Mouse (Mus musculus): ENCODE results near the gene Cox11. TPM values are rescaled to one million over a fixed set of nuclear protein-coding genes. Genes with fewer than 3 reads are reported as not detected.

Cox11 gene
- total RNA-seq, 1 experiment from 2014 or later = 18.4 TPM

DNA sequence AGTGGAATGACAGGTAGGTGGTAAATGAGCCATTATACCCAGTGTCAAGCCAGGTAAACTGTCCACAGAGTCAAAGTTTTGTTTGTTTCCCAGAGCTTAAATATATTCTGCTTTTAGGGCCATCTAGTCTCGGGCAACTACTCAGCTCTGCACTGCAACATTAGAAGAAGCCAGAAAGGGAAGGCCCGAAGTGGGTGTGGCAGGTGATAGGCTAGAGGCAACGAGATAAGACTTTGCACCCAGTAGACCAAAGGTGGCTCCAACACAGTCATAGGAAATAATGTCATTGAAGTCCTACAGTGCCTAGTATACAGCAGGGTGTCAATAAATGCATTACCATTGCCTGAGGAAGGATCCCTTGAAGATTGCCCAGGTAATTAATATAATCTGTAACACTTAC lies 25.1 kb downstream of the Cox11 start:
- ATAC-seq (ENCODE audit: extremely low read depth, insufficient number of reproducible peaks, low FRiP score, poor library complexity, severe bottlenecking) = no peak

DNA sequence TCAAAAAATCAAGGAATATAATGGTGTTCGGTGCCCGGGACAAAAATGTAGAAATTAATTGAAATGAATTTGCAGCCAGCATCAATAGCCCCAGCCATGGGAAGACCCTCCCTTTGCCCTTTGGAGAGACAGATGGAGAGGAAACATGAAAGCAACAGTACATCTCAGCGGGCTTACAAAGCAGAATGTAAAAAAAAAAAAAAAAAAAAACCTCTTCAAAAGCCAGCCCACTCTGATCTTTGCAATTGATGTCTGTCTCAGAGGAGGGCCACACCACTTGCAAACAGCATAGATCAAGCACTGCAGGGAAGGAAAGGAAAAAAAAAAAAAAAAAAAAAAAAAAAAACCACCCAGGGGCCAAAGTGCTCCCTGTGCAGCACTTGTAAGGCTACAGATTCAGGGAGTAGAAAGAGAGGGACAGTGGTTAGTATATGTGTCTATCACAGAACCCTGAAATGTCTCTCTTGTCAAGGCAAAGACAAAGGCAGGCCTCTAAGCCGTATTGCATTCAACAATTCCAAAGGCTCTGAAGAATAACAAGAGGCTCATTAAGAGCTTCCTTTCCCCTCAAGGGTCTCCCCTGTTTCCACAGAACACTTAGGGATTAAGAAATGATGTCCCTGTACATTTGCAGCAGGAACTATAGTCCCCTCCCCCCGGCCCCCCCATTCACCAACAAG lies 25.8 kb downstream of the Cox11 start:
- ATAC-seq (ENCODE audit: extremely low read depth, insufficient number of reproducible peaks, low FRiP score, poor library complexity, severe bottlenecking) = no peak

DNA sequence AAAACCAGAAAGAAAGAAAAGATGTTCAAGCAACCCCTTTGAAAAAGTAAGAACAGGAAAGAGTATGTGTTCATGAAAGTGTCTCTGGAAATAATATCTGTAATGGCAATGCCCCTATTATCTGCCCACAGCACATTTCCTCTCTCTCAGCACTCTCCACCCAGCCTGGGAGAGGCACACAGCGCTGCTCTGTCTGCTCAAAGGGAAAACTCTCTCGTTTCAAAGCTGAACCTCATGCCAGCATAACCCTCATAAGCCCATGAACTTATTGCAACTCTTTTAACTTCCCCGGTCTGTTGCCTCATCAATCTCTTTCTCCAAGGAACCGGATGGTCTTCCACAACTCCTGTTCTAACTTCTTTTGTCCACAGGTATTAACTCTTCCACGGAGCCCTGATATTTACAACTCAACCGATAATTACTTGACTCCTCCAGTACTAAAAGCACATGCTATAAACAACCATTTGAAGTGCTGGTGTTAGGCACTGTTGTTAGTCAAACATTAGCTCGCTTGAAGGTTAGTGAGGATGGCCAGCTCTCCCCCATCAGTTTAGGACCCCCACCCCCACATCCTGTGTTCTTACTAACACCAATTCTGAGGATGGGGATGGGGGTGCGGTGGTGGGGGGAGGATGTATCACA lies 26.5 kb downstream of the Cox11 start:
- ATAC-seq (ENCODE audit: extremely low read depth, insufficient number of reproducible peaks, low FRiP score, poor library complexity, severe bottlenecking) = no peak

DNA sequence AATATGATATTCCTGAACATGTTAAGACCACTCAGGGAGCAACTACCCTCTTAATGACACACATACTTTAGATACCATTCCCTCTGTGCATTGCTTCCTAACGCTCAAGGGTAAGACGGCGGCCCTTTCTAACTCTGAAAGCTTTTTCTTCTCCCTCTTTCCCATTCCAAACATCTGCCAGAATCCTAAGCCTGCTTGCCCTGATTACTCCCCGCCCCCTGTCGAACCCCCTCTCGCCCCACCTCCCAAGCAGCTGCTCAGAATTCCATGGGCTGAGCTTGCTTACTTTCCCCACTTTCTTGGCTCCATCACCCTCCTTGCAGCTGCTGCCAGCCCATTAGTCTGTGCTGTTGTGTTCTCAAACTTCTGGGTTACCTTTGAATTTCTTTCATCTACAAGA lies 27.2 kb downstream of the Cox11 start:
- ATAC-seq (ENCODE audit: extremely low read depth, insufficient number of reproducible peaks, low FRiP score, poor library complexity, severe bottlenecking) = no peak

DNA sequence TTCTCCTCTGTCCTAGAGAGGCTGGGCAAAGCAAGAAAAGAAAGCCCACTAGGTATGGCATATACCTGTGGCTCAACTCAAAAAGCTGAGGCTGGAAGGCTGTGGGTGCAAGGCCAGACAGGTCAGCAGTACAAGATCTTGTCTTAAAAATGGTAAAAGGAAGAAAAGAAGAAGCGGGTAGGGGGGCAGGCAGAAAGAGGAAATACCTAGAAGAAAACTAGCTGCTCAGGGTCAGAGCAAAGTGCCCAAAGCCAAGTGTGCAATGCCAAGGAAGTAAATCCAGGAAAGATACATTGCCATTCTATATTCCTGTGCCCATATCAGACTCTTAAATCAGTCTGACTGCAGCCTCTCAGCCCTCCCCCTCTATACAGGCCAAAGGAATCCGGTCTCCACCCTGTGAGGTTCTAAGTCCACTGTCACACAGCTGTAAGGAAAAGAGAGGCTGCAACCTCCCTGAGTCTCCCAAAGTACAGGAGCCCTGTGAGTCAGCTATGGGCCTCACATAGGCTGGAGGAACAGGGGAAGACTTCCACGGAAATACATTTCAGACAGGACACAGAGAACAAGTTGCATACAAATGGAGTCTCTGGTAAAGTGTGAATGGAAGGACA lies 28.3 kb downstream of the Cox11 start:
- ATAC-seq (ENCODE audit: extremely low read depth, insufficient number of reproducible peaks, low FRiP score, poor library complexity, severe bottlenecking) = no peak

DNA sequence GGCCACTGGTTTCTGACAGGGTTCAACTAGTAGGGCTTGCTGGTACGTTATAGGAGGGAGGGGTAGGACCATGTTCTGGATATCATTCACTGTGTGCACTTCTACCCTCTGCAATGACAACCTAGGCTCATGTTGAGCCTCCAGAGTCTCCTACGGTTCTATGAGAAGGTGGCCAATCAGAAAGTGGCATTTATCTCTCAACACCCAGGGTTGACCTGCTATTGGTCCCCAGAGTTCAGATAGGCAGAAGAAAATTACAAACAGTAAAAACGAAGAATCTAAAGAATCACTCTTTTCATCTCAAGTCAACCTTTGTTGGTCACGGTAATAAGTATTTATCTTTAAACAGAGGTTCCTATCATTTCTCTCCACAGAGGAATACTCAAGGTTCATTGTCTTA lies 28.9 kb downstream of the Cox11 start:
- ATAC-seq (ENCODE audit: extremely low read depth, insufficient number of reproducible peaks, low FRiP score, poor library complexity, severe bottlenecking) = no peak

DNA sequence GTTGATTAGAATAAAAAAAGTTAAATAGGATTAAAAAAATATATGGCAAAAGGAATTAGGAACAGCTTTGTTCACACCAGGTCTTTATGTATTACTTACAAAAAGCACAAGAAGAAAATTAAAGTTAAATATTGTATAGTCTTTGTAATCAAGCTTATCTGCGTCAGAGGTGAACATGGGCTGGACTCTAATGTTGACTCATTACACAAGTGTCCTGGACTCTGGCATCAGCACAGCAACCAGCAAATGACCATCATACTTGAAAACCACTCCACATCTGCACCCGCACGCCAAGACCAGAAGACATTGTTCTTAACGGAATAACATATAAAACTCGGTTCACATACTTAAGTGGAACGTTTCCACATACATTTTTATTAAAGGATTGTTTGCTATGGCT lies 29.4 kb downstream of the Cox11 start:
- ATAC-seq (ENCODE audit: extremely low read depth, insufficient number of reproducible peaks, low FRiP score, poor library complexity, severe bottlenecking) = no peak

DNA sequence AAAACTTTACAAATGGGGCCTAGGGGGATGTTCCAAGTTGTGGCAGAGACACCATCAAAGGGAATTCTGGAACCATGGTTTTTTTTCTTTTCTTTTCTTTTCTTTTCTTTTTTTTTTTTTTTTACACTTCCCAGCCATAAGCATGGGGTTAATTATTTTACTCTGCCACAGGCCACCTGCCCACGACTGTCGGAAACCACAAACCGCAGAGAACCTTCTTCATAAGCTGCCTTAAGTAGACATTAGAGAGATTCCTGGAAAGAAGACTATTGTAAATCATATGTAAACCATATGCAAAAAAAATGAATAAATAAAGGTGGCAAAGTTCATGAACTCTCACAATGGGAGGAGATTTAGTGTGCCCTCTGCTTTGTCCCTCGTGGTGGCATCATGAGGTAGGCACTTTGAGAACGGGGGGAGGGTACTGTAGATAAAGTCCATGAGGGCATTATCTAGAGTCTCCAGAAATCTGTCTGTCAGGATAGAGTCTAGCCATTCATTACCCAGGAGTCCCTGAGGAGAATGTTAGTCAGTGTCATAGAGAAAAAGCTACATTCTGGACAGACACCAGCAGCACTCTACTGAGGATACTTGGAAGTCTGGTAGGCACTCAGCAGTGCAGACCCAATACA lies 37.6 kb downstream of the Cox11 start:
- ATAC-seq (ENCODE audit: extremely low read depth, insufficient number of reproducible peaks, low FRiP score, poor library complexity, severe bottlenecking) = no peak

DNA sequence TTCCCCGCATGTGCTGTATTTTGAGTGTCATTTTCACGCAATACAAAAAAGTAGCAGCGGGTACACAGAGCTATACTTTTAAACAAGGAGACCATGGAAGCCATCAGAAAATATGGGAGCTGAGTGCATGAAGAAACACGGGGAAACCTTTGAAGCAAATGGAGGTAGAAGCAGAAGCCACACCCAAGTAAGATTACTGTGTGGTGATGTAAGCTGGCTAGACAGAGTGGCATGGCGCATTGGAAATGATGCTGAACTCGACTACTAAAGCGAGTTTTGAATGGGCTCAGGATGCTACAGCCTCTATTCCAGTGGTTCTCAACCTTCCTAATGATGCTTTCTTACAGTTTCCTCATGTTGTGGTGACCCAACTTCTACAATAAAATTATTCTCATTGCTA lies 39.1 kb downstream of the Cox11 start:
- no peak for ATAC-seq (ENCODE audit: extremely low read depth, insufficient number of reproducible peaks, low FRiP score, poor library complexity, severe bottlenecking)

DNA sequence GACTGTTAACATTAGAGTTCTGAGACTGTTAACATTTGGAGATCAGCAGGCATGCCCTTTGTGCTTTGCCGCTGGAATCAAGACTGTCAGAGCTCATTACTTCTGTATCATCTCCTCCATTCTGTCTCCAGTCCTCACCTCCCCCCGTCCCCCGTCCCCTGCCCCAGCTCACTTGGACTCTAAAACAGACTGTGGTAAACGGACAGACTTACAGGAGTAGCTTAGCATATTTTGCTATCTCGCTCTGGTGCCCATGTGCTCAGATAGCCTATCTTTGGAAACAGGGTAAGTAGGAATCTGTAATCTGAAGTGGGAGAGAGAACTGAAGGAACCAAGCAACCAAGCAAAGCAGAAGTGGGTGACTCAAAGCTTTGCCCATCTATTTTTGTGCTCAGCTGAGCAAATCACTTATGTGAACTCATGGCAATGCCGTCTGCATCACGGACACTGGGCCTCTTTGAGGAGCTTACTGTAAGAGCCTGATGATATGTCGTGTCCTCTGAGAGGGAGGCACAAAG lies 39.9 kb downstream of the Cox11 start:
- no peak for ATAC-seq (ENCODE audit: extremely low read depth, insufficient number of reproducible peaks, low FRiP score, poor library complexity, severe bottlenecking)

DNA sequence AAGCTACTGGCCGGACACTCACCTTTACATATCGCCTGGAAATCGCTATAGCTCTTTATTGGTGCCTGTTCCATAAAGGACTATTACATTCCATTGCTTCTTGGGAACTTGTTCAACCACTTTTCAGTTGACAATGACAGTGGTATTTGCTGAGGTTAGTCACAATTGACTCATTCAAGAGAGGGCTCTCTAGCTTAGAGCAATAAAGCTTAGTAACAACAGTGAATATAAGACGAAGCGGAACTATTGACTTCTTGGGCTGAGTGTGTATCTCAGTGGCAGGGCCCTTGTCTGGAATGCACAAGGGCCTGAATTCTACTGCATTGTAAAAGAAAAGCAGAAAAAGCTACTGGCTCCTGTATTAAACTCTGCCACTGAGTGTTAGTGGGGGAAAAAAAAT lies 40.6 kb downstream of the Cox11 start:
- no peak for ATAC-seq (ENCODE audit: extremely low read depth, insufficient number of reproducible peaks, low FRiP score, poor library complexity, severe bottlenecking)

DNA sequence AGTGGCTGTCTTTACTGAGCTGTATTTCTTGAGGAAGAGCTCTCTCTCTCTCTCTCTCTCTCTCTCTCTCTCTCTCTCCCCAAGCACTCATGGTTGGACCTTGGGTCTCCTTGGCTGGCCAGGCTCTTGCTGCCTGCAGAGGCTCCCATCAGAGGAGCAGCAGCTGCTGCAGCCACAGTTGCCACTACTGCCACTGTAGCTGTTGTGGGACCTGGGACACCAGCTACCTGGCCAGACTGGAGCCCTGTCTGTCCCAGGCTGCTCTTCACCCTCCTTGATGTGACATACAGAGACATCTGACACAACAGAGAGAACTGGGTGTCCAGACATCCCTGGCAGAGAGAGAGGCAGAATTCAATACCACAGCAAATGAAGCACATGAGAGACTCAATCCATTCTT lies 43.2 kb downstream of the Cox11 start:
- ATAC-seq (ENCODE audit: extremely low read depth, insufficient number of reproducible peaks, low FRiP score, poor library complexity, severe bottlenecking) = no peak

DNA sequence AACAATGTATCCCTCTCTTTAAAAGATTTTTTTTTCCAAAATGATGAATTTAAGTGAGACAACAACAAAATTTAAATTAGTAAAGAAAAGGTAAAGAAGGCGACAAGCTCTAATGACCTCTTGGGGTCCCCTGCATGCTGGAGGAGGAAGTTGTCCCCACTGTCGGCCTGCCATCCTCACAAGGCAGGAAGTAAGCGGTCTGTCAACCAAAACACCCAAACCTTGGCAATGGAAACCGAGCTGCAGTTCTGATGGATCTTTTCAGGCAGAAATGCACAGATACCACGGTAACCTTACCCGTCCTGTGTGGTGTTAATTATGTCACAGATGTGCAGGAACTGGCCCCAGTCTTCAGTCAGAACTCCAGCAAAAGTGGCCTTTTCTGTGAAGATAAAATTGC lies 46.8 kb downstream of the Cox11 start:
- ATAC-seq (ENCODE audit: extremely low read depth, insufficient number of reproducible peaks, low FRiP score, poor library complexity, severe bottlenecking) = no peak

DNA sequence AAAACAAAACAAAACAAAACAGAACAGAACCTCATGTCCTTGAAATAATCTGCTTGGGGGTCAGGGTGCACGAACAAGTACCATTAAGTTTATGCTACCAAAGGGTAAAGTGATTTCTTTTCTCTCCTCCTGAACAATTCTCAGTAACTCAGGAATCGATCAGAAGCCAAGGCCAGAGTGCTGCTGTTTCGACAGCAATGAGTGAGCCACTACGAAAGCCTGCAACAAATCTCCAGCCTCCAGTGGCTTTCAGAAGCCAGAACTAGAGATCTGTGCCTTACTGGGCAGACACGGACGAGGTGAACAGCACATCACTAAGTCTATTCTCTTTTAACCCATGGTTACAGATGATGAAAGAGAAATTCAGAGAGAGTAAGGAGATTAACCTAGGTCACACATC lies 47.2 kb downstream of the Cox11 start:
- ATAC-seq (ENCODE audit: extremely low read depth, insufficient number of reproducible peaks, low FRiP score, poor library complexity, severe bottlenecking) = no peak

DNA sequence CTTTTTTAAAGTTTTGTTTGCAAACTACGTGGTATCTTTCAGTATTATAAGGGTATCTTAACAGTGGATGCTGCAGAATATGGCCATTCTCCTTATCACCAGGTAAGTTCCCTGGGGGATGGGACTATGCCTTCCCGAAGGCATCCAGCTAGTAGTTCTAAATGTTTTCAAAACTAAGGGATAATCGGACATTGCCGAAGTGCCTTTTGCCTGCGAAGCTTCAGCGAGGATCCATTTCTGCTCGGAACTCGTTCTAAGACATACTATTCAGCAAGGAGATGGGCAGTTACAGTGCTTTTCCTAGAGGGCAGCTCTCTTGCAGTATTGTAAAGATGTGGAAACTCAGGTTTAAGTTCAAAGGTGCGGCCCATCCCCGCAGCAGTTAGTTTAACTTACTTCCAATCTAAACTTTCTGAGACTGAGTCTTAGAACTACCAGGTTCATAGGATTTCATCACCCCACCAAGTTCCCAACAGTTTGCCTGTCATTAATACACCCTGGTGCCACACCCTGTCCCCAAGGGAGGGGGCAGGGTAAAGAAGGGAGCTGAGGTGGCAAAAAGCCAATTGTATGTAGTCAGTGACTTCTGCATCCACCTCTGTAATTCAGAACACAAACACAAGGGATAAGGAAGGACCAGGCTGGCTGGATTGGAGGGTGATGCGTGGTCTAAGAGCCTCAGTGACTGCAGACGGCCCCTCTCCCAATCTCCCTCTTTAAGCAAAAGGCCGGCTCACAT lies 48.5 kb downstream of the Cox11 start:
- no peak for ATAC-seq (ENCODE audit: extremely low read depth, insufficient number of reproducible peaks, low FRiP score, poor library complexity, severe bottlenecking)

DNA sequence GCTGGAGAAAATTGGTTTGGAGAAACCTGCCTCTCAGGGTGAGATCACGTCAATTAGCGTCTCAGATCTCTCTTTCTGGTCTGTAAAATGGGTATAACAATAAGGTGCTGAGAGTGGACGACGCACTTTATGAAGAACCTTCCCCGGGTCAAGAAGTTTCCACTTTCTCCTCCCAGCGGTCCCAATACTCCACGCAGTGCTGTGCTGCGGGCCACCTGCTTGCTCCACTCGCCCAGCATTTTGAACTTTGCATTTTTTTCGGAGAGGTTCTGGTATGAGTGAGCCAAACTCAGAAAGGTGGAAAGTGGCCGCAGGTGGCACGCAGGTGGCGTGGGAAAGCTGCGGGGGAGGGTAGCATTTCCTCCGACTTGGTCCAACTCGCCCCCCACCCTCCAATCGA lies 49.1 kb downstream of the Cox11 start:
- no peak for ATAC-seq (ENCODE audit: extremely low read depth, insufficient number of reproducible peaks, low FRiP score, poor library complexity, severe bottlenecking)

DNA sequence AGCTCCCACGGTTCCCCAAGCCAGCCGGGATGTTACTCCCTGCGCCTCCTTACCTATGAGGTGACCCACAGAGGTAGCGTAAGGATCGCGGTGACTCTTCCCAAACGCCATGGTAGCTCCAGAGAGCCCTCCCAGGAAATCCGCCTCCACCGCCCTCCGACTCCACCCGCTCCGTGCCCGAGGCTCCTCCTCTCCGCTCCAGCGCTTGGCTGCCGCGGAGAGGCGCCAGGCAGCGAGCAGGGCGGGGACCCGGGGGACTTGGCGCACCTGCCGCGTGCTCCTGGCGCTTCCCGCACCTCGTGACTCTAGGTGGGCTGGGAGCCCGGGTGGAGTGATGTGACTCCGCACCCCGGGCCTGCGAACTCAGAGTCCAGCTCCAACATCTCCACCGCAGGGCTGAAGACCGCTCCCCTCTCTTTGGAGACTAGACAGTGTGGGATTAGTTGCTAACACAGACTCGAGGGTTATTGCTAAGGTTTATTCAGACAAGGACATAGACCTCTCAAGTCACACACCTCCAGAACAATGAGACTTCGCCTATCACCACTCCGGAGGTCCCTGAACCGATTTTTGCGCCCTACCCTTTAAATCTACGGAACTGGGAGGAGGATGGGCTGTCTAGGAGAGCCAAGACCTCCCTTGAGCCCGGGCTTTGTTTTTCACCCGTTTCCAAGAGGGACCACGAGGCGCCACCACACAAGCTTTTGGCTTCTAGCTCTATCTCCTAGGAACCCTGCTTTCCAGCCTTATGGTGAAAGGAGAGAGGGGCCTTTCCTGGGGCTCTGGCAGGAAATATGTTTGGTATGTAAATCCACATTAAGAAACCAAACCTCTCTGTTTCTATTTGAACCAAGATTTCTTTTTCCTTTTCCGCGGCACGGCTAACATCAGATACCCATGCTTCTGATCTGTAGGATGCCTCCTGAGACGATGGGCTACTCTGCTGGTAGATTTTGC lies 49.8 kb downstream of the Cox11 start, which contains the start of gene Tom1l1:
Gene Tom1l1 (minus strand): TSS at position 907 of the 957 bp plus-strand sequence.
- no peak for ATAC-seq (ENCODE audit: extremely low read depth, insufficient number of reproducible peaks, low FRiP score, poor library complexity, severe bottlenecking)

DNA sequence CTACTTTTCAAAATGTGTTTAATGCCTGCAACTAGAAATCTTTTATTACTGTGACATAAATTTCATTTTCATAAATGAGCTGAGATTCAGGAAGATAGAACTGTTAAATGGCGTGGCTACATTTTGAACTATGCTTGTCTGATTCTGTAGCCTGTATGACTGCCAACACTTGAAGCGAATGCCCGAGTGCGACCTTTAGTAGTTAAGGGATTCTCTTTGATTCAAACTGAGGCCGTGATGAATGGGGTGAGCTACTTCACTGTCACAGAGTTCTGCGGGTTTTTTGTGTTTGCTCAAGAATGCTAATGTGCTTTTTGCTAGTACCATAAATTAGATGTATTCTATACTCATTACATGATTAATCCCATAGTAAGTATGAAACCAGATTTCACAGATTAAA lies 52.4 kb downstream of the Cox11 start:
- no peak for ATAC-seq (ENCODE audit: extremely low read depth, insufficient number of reproducible peaks, low FRiP score, poor library complexity, severe bottlenecking)

Data from neutrophil, adult 5-6 weeks (primary cell).